Mouse (Mus musculus): ENCODE measurements around the gene Gm8281. TPM values are rescaled to one million over a fixed set of nuclear protein-coding genes. Genes with fewer than 3 reads are reported as not detected.
"Not testable (repeated sequence)": the region's sequence is repeated elsewhere in the genome, so short reads cannot be mapped to it uniquely, and the experiment has no call there.

The Gm8281 gene
- polyA plus RNA-seq (2012) = not detected in 2 replicates

DNA sequence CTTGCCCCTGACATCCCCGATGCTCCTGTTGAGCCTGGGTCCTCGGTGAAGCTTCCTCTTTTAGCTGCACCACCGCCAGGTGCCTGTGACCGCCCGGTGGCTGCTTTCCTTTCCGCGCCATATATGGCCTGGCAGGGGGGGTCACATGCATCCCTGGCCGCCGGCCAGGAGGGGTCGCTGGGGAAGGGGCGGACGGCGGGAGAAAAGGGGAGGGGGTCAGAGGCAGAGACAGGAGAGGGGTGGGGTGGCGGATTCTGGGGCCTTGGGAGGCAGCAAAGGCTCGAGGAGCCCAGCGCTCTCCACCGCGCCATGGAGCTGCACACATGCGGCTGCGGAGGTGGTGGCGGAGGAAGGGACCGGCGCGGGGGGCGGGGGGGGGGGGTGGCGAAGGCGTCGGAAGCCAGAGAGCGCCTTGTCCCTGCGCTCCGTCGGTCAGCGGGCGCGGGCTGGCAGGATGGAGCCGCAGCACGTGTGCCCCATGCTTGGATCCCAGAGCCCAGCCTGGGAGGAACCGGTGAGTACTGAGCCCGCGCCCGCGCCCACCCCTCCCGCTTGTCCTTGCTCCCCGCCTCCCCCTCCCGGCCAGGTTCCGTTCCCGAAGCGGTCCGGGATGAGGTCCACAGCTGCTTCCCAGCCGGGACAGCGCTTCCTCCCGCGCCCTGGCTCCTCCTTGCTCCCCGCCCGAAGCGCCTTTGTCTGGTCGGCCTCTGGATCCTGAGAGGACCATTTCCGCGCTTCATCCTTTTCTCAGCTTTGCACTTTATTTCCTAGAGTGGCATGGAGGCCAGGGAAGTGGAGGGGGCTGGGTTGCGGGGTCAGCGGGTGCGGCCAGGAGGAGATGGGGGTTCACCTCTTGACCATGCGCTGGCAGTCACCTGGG is at the start of gene Gm8281:
Gene Gm8281, plus strand, starts transcription at position 430 of the 880 bp plus-strand sequence.
- not testable (repeated sequence) for TF ChIP-seq GATA1 (IDR thresholded peaks at IDR 0.05; ENCODE audit: low read length)

DNA sequence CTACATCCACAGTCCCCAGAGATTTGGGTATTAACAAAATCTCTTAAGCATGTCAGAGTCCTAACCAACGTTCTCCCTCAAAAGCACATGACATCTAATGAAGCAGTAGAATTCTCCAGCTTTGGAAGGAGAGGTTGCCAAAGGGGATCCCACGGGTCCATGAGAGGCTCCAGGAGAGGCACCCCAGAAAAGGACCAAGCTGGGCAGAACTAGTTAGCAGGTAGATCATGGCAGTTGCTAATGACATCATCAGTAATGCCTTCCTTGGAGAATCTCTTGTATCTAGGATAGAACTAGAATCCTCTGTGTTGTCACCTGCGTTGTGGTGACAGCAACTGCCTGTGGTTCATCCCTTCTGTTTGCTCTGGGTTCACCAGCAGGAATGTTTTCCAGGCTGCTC is 20.5 kb upstream of the Gm8281 start, which contains the start of gene 4930555G01Rik:
Gene 4930555G01Rik, plus strand, starts transcription at position 301 of the 400 bp plus-strand sequence.
- TF ChIP-seq GATA1 (IDR thresholded peaks at IDR 0.05; ENCODE audit: low read length) = not testable (repeated sequence)

DNA sequence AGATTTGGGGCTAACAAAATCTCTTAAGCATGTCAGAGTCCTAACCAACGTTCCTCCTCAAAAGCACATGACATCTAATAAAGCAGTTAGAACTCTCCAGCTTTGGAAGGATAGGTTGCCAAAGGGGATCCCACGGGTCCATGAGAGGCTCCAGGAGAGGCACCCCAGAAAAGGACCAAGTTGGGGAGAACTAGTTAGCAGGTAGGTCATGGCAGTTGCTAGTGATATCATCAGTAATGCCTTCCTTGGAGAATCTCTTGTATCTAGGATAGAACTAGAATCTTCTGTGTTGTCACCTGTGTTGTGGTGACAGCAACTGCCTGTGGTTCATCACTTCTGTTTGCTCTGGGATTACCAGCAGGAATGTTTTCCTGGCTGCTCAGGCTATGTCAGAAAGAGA is 60.4 kb downstream of the Gm8281 start, which contains the start of gene Gm8279:
Gene Gm8279, plus strand, starts transcription at position 301 of the 400 bp plus-strand sequence.
- TF ChIP-seq GATA1 (IDR thresholded peaks at IDR 0.05; ENCODE audit: low read length) = not testable (repeated sequence)

Other genes with a start within 250 kb of the Gm8281 start
- gene Gm3269, start 232.9 kb upstream of the Gm8281 start, polyA plus RNA-seq (2012) = not detected in 2 replicates
- not detected in 2 replicates for gene Gm3264, start 215.5 kb upstream of the Gm8281 start, polyA plus RNA-seq (2012)
- gene Gm3278, start 178.6 kb upstream of the Gm8281 start, polyA plus RNA-seq (2012) = not detected in 2 replicates
- gene Gm8297, start 87.1 kb upstream of the Gm8281 start, polyA plus RNA-seq (2012) = not detected in 2 replicates
- gene Gm3298, start 55.1 kb upstream of the Gm8281 start, polyA plus RNA-seq (2012) = not detected in 2 replicates
- gene 4930555G01Rik, start 20.4 kb upstream of the Gm8281 start, polyA plus RNA-seq (2012) = not detected in 2 replicates
- gene Gm8279, start 60.5 kb downstream of the Gm8281 start, polyA plus RNA-seq (2012) = not detected in 2 replicates
- gene Gm3317, start 93.5 kb downstream of the Gm8281 start, polyA plus RNA-seq (2012) = not detected in 2 replicates
- not detected in 2 replicates for gene Gm8271, start 114.8 kb downstream of the Gm8281 start, polyA plus RNA-seq (2012)
- not detected in 2 replicates for gene Gm3526, start 189.5 kb downstream of the Gm8281 start, polyA plus RNA-seq (2012)